Mouse (Mus musculus) heart, embryonic 16.5 days (tissue): ENCODE measurements around the gene Mthfd1l. TPM values are rescaled to one million over a fixed set of nuclear protein-coding genes. Genes with fewer than 3 reads are reported as not detected.

Experiments
- ATAC-seq: fragments of 200-750 bp; cut with Nextera tagmentation; replicated peaks from 2 replicates; pipeline ENCODE4 v1.8.0; 2017; ENCODE audit warnings: moderate number of reproducible peaks; ENCODE audit not compliant: insufficient read depth, low FRiP score; ENCODE audit errors: extremely low read depth
- H3K27ac ChIP-seq: fragments of 300-500 bp; sonication (generic); 2 replicates; pipeline ENCODE4 v1.5.1; 2014; ENCODE audit warnings: mild to moderate bottlenecking, low read length, control low read depth, moderate library complexity
- H3K27me3 ChIP-seq: fragments of 300-500 bp; sonication (generic); 2 replicates; pipeline ENCODE4 v1.6.1; 2014; ENCODE audit warnings: low read length, mixed read lengths; ENCODE audit not compliant: control insufficient read depth, insufficient read depth
- H3K36me3 ChIP-seq: fragments of 300-500 bp; sonication (generic); 2 replicates; pipeline ENCODE4 v1.6.1; 2014; ENCODE audit not compliant: control insufficient read depth, insufficient read depth
- H3K4me1 ChIP-seq: fragments of 300-500 bp; sonication (generic); 2 replicates; pipeline ENCODE4 v1.6.1; 2014; ENCODE audit warnings: low read length, mixed read lengths; ENCODE audit not compliant: control insufficient read depth, insufficient read depth
- H3K4me2 ChIP-seq: fragments of 300-500 bp; sonication (generic); 2 replicates; pipeline ENCODE4 v1.6.1; 2014; ENCODE audit warnings: low read depth, mild to moderate bottlenecking, control low read depth, low read length
- H3K4me3 ChIP-seq: fragments of 300-500 bp; sonication (generic); 2 replicates; pipeline ENCODE4 v1.5.1; 2014; ENCODE audit warnings: mild to moderate bottlenecking, control low read depth, low read length
- H3K9ac ChIP-seq: fragments of 300-500 bp; sonication (generic); 2 replicates; pipeline ENCODE4 v1.6.1; 2014; ENCODE audit warnings: low read length, control low read depth
- H3K9me3 ChIP-seq: fragments of 300-500 bp; sonication (generic); replicated peaks from 2 replicates; pipeline ENCODE4 v1.6.1; 2016; ENCODE audit warnings: low read length; ENCODE audit not compliant: control insufficient read depth
- WGBS: fragments of 180-500 bp; shearing (Covaris S2); extraction: QIAGEN DNeasy Blood & Tissue Kit; methylation state at CpG from one replicate; pipeline ENCODE4 v1.1.7; 2014; 5-methylcytosine and 5-hydroxymethylcytosine counted together
- polyA plus RNA-seq: library from polyadenylated mRNA; unstranded; fragments of >200 nt; fragmentation: Nextera tagmentation; extraction: Ambion mirVana; gene quantifications from 2 replicates; pipeline ENCODE4 v1.2.1, GENCODE M21; 2015

The Mthfd1l gene
- polyA plus RNA-seq, 1 experiment from 2014 or later: 10.1 TPM

DNA sequence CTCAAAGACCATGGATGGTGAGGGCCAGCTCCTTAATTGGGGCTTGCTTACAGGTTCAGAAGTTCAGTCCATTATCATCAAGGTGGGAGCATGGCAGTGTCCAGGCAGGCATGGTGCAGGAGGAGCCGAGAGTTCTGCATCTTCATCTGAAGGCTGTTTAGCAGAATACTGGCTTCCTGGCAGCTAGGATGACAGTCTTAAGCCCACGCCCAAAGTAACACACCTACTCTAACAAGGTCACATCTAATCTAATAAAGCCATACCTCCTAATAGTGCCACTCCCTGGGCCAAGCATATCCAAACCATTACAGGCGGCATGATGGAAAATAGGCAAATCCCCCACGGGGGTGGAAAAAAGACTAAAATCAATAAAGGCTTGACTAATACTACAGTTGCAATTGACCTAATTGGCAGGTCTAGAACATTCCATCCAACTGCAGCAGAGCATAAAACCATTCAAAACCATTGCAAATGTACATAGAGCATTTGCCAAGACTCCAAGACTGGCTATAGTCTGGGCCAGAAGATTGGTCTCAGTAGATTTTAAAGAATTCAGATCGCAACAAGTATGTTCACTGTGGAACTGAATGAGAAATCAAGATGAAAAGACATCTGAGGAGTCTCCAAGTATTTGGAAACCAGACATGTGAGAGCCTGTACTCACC is 162.3 kb downstream of the Mthfd1l start:
- Histone ChIP-seq H3K9me3 (no peaks in the 10 kb centered on the region), H3K4me3 (no peak overlapping the region), H3K27ac (no peak overlapping the region), H3K27me3 (no peaks in the 10 kb centered on the region), H3K9ac (no peak overlapping the region), H3K4me1 (peaks cover 5% of the 10 kb centered on the region), H3K4me2 (no peak overlapping the region), H3K36me3 (no peaks in the 10 kb centered on the region)
- 90% methylated on average over 5 of the region's 5 CpGs for WGBS
- no peak for ATAC-seq

- ATAC-seq: no peak
- no peak overlapping the region for H3K27ac ChIP-seq
- H3K27me3 ChIP-seq: no peaks in the 10 kb centered on the region
- no peaks in the 10 kb centered on the region for H3K9me3 ChIP-seq
- no peaks in the 10 kb centered on the region for H3K36me3 ChIP-seq
- H3K4me1 ChIP-seq: no peaks in the 10 kb centered on the region
- WGBS: 86% methylated on average over 3 of the region's 3 CpGs
- H3K4me2 ChIP-seq: no peak overlapping the region
- H3K9ac ChIP-seq: no peak overlapping the region
- H3K4me3 ChIP-seq: no peak overlapping the region
These were observed 166.6 kb downstream of the Mthfd1l start for GRCm38 (mm10) chr10:4139531-4139930.

- Histone ChIP-seq H3K27me3 (no peaks in the 10 kb centered on the region), H3K9me3 (no peaks in the 10 kb centered on the region), H3K4me2 (no peak overlapping the region), H3K4me3 (no peak overlapping the region), H3K4me1 (no peaks in the 10 kb centered on the region), H3K27ac (no peak overlapping the region), H3K36me3 (no peaks in the 10 kb centered on the region), H3K9ac (no peak overlapping the region)
- 68% methylated on average over 7 of the region's 7 CpGs for WGBS
- ATAC-seq: no peak
These were observed 168.8 kb downstream of the Mthfd1l start for GRCm38 (mm10) chr10:4141689-4142088.

DNA sequence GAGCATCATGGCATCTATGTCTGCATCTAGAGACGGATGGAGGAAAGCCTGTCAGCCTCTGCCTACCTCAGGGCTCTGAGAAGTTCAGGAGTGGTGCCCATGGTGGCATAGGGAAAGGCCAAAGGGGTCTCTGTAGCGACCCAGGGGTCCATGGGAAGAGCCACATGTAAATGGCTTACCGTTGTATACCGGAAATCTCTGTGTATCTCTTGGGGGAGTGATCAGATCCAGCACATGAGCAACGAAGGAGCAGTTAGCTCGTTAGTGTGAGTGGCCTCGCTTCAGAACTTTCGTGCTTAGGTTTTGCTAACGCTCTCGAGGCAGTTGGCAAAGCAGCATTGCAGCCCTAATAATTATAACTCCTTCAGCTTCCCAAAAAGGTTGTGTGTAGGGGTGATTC is 169.9 kb downstream of the Mthfd1l start:
- no peaks in the 10 kb centered on the region for H3K4me1 ChIP-seq
- no peak overlapping the region for H3K4me3 ChIP-seq
- H3K27ac ChIP-seq: no peak overlapping the region
- no peaks in the 10 kb centered on the region for H3K27me3 ChIP-seq
- H3K9ac ChIP-seq: no peak overlapping the region
- no peaks in the 10 kb centered on the region for H3K9me3 ChIP-seq
- H3K4me2 ChIP-seq: no peak overlapping the region
- no peaks in the 10 kb centered on the region for H3K36me3 ChIP-seq
- WGBS: 91% methylated on average over 10 of the region's 10 CpGs
- ATAC-seq: no peak

DNA sequence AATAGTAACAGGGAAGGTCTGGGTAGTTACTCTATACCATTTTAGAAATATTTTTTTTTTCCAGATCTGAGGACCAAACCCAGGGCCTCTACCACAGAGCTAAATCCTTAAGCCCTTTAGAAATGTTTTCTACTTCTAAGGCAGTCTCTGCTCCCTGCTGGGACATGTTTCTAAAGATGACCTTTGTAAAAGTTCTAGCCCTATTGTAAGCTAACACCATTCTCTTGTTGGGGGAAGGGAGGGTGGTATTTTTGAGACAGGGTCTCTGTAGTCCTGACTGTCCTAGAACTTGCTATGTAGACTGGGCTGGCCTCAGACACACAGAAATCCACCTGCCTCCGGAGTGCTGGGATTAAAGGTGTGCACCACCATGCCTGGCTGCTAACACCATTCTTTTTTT is 170.5 kb downstream of the Mthfd1l start:
- Histone ChIP-seq H3K9ac (no peak overlapping the region), H3K27ac (no peak overlapping the region), H3K36me3 (no peaks in the 10 kb centered on the region), H3K4me2 (no peak overlapping the region), H3K4me1 (no peaks in the 10 kb centered on the region), H3K9me3 (no peaks in the 10 kb centered on the region), H3K27me3 (no peaks in the 10 kb centered on the region), H3K4me3 (no peak overlapping the region)
- no peak for ATAC-seq
- WGBS: 90% methylated on average over 1 of the region's 1 CpGs

- Histone ChIP-seq H3K27ac (no peak overlapping the region), H3K4me3 (no peak overlapping the region), H3K9ac (no peak overlapping the region), H3K9me3 (no peaks in the 10 kb centered on the region), H3K4me1 (no peaks in the 10 kb centered on the region), H3K27me3 (no peaks in the 10 kb centered on the region), H3K4me2 (no peak overlapping the region), H3K36me3 (no peaks in the 10 kb centered on the region)
- ATAC-seq: no peak
- WGBS: 70% methylated on average over 16 of the region's 16 CpGs
These were observed 172.3 kb downstream of the Mthfd1l start for GRCm38 (mm10) chr10:4145080-4145807.

- no peak for ATAC-seq
- Histone ChIP-seq H3K9ac (no peak overlapping the region), H3K4me1 (no peaks in the 10 kb centered on the region), H3K4me3 (no peak overlapping the region), H3K4me2 (no peak overlapping the region), H3K27me3 (no peaks in the 10 kb centered on the region), H3K9me3 (peaks cover 4% of the 10 kb centered on the region), H3K27ac (no peak overlapping the region), H3K36me3 (peaks cover 6% of the 10 kb centered on the region; the same call in 1 of the 2 replicates)
- 84% methylated on average over 4 of the region's 4 CpGs for WGBS
These were observed 174.0 kb downstream of the Mthfd1l start for GRCm38 (mm10) chr10:4146947-4147346.

DNA sequence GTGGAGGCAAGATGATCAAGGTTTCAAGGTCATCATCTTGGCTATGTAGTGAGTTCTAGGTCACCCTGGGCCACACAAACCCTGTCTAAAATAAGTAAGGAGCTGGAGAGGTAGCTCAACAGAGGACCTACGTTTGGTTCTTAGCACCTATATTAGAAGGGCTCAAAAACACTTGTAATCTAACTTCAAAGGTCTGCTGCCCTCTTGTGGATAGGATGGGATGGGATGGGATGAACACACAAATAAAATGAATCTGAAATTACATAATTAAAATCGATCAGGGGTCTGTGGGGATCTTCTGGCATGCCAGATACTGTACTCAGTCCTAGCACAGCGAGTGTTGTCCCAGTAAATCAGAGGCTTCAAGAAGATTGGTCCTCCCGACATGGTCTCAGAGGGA is 178.2 kb downstream of the Mthfd1l start:
- ATAC-seq: no peak
- no peak overlapping the region for H3K4me3 ChIP-seq
- H3K9ac ChIP-seq: no peak overlapping the region
- H3K4me1 ChIP-seq: no peaks in the 10 kb centered on the region
- H3K36me3 ChIP-seq: peaks cover 6% of the 10 kb centered on the region; the same call in 1 of the 2 replicates
- H3K27me3 ChIP-seq: no peaks in the 10 kb centered on the region
- H3K27ac ChIP-seq: no peak overlapping the region
- H3K4me2 ChIP-seq: no peak overlapping the region
- 87% methylated on average over 4 of the region's 4 CpGs for WGBS
- H3K9me3 ChIP-seq: peaks cover 4% of the 10 kb centered on the region
